Mouse (Mus musculus) heart, embryonic 11.5 days (tissue): ENCODE data around the gene Pax5. TPM values are rescaled to one million over a fixed set of nuclear protein-coding genes. Genes with fewer than 3 reads are reported as not detected.

ENCODE experiments used
- ATAC-seq: fragments of 200-750 bp; cut with Nextera tagmentation; replicated peaks from 2 replicates; pipeline ENCODE4 v1.8.0; 2017; ENCODE audit warnings: moderate library complexity; ENCODE audit not compliant: insufficient number of reproducible peaks, low FRiP score, low TSS enrichment
- H3K27ac ChIP-seq: fragments of 300-500 bp; sonication (generic); 2 replicates; pipeline ENCODE4 v1.5.1; 2014; ENCODE audit warnings: mild to moderate bottlenecking, low read depth, low read length
- H3K27me3 ChIP-seq: fragments of 300-500 bp; sonication (generic); 2 replicates; pipeline ENCODE4 v1.6.1; 2014; ENCODE audit warnings: mild to moderate bottlenecking, low read length, mixed read lengths; ENCODE audit not compliant: control insufficient read depth, insufficient read depth
- H3K36me3 ChIP-seq: fragments of 300-500 bp; sonication (generic); 2 replicates; pipeline ENCODE4 v1.6.1; 2014; ENCODE audit warnings: mild to moderate bottlenecking, low read length, moderate library complexity, mixed read lengths; ENCODE audit not compliant: control insufficient read depth, insufficient read depth
- H3K4me1 ChIP-seq: fragments of 300-500 bp; sonication (generic); 2 replicates; pipeline ENCODE4 v1.6.1; 2014; ENCODE audit warnings: low read length; ENCODE audit not compliant: control insufficient read depth, insufficient read depth
- H3K4me2 ChIP-seq: fragments of 300-500 bp; sonication (generic); 2 replicates; pipeline ENCODE4 v1.6.1; 2014; ENCODE audit warnings: mild to moderate bottlenecking, moderate library complexity
- H3K4me3 ChIP-seq: fragments of 300-500 bp; sonication (generic); 2 replicates; pipeline ENCODE4 v1.5.1; 2014; ENCODE audit warnings: low read depth, low read length
- H3K9ac ChIP-seq: fragments of 300-500 bp; sonication (generic); 2 replicates; pipeline ENCODE4 v1.6.1; 2014; ENCODE audit warnings: mild to moderate bottlenecking, low read depth, low read length, moderate library complexity
- H3K9me3 ChIP-seq: fragments of 300-500 bp; sonication (generic); replicated peaks from 2 replicates; pipeline ENCODE4 v1.6.1; 2016; ENCODE audit warnings: low read length; ENCODE audit not compliant: control insufficient read depth
- WGBS: fragments of 180-500 bp; shearing (Covaris S2); extraction: QIAGEN DNeasy Blood & Tissue Kit; methylation state at CpG from one replicate; pipeline ENCODE4 v1.1.7; 2014; ENCODE audit not compliant: insufficient replicate concordance; 5-methylcytosine and 5-hydroxymethylcytosine counted together
- polyA plus RNA-seq: library from polyadenylated mRNA; unstranded; fragments of >200 nt; fragmentation: Nextera tagmentation; extraction: Ambion mirVana; gene quantifications from 2 replicates; pipeline ENCODE4 v1.2.1, GENCODE M21; 2014

Pax5 gene
- polyA plus RNA-seq, 1 experiment from 2014 or later = not detected

DNA sequence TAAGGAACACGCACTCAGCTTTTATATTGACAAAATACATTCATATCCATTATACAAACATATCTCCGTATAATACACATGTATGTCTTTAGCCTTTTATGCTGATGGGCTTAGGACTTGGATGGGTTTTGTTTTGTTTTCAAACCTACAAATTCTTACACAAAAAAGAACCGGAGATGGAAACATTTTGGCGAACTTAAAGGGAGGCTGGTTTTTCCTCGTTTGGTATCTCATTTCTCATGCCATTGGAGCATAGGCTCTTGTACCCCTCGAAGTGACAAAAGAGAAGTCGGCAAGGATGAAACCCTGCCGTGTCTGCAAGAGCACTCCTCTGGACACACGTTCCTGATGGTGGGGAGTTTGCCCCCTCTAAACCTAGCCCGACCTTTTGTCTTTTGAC lies 6.1 kb upstream of the Pax5 start:
- no peaks in the 10 kb centered on the region for H3K36me3 ChIP-seq
- peaks cover 10% of the 10 kb centered on the region for H3K4me1 ChIP-seq
- H3K9ac ChIP-seq = no peak overlapping the region
- peaks cover 71% of the 10 kb centered on the region for H3K27me3 ChIP-seq
- H3K4me3 ChIP-seq = no peak overlapping the region
- no peak overlapping the region for H3K27ac ChIP-seq
- no peak overlapping the region for H3K4me2 ChIP-seq
- 3% methylated on average over 10 of the region's 10 CpGs for WGBS
- no peaks in the 10 kb centered on the region for H3K9me3 ChIP-seq
- no peak for ATAC-seq

DNA sequence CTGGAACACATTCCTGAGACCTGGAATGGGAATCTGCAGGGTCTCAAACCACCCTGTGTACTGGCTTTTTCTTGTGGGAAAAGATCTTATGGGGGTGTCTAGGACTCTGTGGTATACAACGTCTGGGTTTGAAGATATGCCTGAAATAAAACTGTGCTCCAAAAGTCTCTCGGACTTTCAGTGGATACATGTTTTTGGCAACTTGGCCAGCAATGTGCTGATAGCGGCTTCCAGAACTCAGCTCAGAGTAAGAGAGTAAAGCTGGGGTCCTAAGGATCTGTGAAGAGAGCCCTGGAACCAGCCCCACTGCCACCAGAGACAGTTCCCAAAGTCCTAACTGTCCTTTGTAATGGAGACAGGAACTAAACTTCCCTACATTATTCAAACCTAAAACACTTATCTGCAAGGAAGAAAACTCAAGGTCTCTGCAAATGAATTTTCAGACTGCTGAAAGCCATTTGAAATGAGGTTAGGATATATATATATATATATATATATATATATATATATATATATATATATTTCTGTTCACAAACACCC lies 5.4 kb upstream of the Pax5 start:
- H3K27me3 ChIP-seq = peaks cover 78% of the 10 kb centered on the region
- 13% methylated on average over 3 of the region's 3 CpGs for WGBS

GRCm38 (mm10) chr4:44714111-44714621 lies 3.9 kb upstream of the Pax5 start:
- Histone ChIP-seq H3K36me3 (no peaks in the 10 kb centered on the region), H3K27ac (no peak overlapping the region), H3K4me2 (no peak overlapping the region), H3K9ac (no peak overlapping the region), H3K9me3 (no peaks in the 10 kb centered on the region), H3K4me1 (peaks cover 10% of the 10 kb centered on the region), H3K27me3 (peaks cover 85% of the 10 kb centered on the region), H3K4me3 (no peak overlapping the region; the same call in 1 of the 2 replicates)
- ATAC-seq = no peak
- WGBS = 1% methylated on average over 27 of the region's 27 CpGs

More for the DNA sequence above, 5.4 kb upstream of the Pax5 start:
- Histone ChIP-seq H3K4me2 (no peak overlapping the region), H3K9me3 (no peaks in the 10 kb centered on the region), H3K27ac (no peak overlapping the region), H3K4me1 (peaks cover 10% of the 10 kb centered on the region), H3K9ac (no peak overlapping the region), H3K4me3 (no peak overlapping the region), H3K36me3 (no peaks in the 10 kb centered on the region)
- no peak for ATAC-seq

DNA sequence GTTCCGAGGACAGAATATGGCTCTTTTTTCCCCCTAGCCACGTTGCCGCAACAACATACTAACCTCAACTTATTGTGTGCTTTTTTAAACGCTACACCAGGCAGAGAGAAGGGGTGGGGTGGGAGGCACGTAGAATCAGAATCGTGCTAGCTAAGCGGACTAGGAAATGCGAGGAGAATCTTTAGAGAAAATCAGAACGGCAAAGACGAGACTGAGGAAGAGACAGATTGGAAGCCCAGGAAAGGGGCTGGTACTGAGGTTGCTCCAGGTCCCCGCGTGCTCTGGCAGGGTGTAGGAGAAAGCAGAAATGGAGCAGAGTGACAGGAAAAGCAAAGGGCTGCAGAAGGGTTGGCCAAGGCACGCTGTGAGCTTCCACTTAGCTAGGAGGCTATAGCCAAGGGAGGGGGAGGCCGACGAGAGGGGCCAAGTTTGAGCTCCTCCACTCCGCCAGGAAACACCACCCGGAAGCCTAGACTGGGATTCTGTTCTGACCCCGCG lies 3.3 kb upstream of the Pax5 start:
- no peaks in the 10 kb centered on the region for H3K9me3 ChIP-seq
- H3K27me3 ChIP-seq = peaks cover 87% of the 10 kb centered on the region
- H3K4me3 ChIP-seq = no peak overlapping the region; the same call in 1 of the 2 replicates
- under 1% methylated on average over 19 of the region's 19 CpGs for WGBS
- H3K36me3 ChIP-seq = no peaks in the 10 kb centered on the region
- H3K9ac ChIP-seq = no peak overlapping the region
- no peak overlapping the region for H3K27ac ChIP-seq
- H3K4me2 ChIP-seq = peak overlapping the region; percentile 50
- peaks cover 10% of the 10 kb centered on the region for H3K4me1 ChIP-seq
- no peak for ATAC-seq

DNA sequence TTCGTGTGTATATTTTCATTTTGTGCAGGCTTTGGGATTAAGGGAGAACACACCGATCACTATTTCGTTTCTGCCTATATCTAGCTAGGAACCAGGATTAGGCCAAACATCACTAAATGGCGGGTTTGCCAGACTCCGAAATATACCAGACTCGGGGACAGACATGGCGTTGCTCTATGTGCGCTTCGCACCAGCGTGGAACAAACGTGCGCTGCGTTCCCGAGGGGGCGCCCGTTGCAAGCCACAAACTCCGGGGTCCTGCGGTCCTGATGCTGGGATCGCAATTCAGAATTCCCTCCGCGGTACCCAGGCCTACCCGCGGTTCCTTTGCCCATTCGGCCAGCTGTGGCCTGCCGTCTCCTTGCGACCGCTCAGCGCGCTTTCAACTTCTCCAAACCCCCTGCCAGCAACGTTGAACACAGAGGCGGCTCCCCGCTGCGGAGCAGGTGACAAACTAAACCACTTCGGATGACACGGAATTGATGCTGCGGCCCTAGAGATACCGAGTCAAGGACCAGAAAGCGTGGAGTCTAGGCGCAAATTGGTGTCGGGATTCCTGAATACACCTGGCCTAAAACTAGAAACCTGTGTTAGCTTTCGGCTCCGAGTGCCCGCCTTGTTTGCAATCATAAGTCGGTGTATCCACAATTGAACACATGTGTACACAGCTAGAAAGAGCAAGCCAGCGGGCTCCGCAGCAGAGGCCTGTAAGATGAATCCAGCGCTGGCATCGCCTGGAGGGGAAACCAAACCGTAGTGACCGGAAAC lies 2.7 kb upstream of the Pax5 start:
- Histone ChIP-seq H3K27me3 (peaks cover 87% of the 10 kb centered on the region), H3K27ac (no peak overlapping the region), H3K9ac (no peak overlapping the region), H3K36me3 (no peaks in the 10 kb centered on the region), H3K9me3 (no peaks in the 10 kb centered on the region), H3K4me2 (peak overlapping the region; percentile 50), H3K4me1 (peaks cover 10% of the 10 kb centered on the region), H3K4me3 (no peak overlapping the region; the same call in 1 of the 2 replicates)
- no peak for ATAC-seq
- WGBS = 1% methylated on average over 50 of the region's 50 CpGs

GRCm38 (mm10) chr4:44712051-44712700 lies 1.9 kb upstream of the Pax5 start:
- Histone ChIP-seq H3K9ac (no peak overlapping the region), H3K36me3 (no peaks in the 10 kb centered on the region), H3K4me1 (peaks cover 10% of the 10 kb centered on the region), H3K9me3 (no peaks in the 10 kb centered on the region), H3K27ac (no peak overlapping the region), H3K4me3 (peak overlapping the region; percentile 31; the same call in 1 of the 2 replicates), H3K4me2 (peak overlapping the region; percentile 54), H3K27me3 (peaks cover 87% of the 10 kb centered on the region)
- no peak for ATAC-seq
- WGBS = 1% methylated on average over 25 of the region's 25 CpGs

GRCm38 (mm10) chr4:44711136-44711900 lies 1.0 kb upstream of the Pax5 start:
- Histone ChIP-seq H3K4me2 (no peak overlapping the region; the same call in 1 of the 2 replicates), H3K4me1 (peaks cover 10% of the 10 kb centered on the region), H3K9ac (no peak overlapping the region), H3K27ac (no peak overlapping the region), H3K36me3 (no peaks in the 10 kb centered on the region), H3K27me3 (peaks cover 87% of the 10 kb centered on the region), H3K4me3 (peak overlapping the region; percentile 31; the same call in 1 of the 2 replicates), H3K9me3 (no peaks in the 10 kb centered on the region)
- no peak for ATAC-seq
- 2% methylated on average over 25 of the region's 25 CpGs for WGBS

GRCm38 (mm10) chr4:44710701-44711097 lies 412 bp upstream of the Pax5 start:
- Histone ChIP-seq H3K27me3 (peaks cover 92% of the 10 kb centered on the region), H3K9me3 (no peaks in the 10 kb centered on the region), H3K4me2 (no peak overlapping the region), H3K9ac (no peak overlapping the region), H3K4me1 (peaks cover 10% of the 10 kb centered on the region), H3K27ac (no peak overlapping the region), H3K4me3 (no peak overlapping the region), H3K36me3 (no peaks in the 10 kb centered on the region)
- 2% methylated on average over 30 of the region's 30 CpGs for WGBS
- no peak for ATAC-seq
